Mouse (Mus musculus): ENCODE measurements around the gene Tmem177.

- TF ChIP-seq CTCF (IDR thresholded peaks at IDR 0.05; ENCODE audit: low read depth, low read length) = no peak
- TF ChIP-seq GATA1 (IDR thresholded peaks at IDR 0.05; ENCODE audit: borderline replicate concordance, low read length) = no peak
- no peak for TF ChIP-seq POLR2AphosphoS5 (IDR thresholded peaks at IDR 0.05; ENCODE audit: insufficient replicate concordance, low read depth, low read length)
Measured at GRCm38 (mm10) chr1:119867300-119867699, 45.7 kb downstream of the Tmem177 start.

Data from G1E (cell line).